Mouse (Mus musculus): ENCODE data around the gene Slc16a1.

DNA sequence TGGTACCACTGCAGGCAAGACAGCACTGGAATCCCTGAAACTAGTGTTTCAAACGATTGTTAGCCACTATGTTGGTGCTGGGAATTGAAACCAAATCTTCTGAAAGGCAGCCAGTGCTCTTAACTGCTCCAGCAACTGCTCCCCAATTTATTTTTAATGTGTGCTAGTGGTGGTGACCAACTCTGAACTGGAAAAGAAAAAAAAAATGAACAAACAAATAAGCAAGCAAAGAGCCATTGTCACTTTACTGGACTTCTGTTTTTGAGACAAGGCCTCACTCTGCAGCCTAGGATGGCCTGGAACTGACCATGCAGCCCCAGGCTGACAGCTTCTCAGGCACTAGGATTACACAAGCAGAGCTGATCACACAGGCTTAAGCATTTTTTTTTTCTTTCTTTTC, 16.6 kb upstream of the Slc16a1 start:
- TF ChIP-seq EP300 (optimal IDR thresholded peaks at IDR 0.05): no peak
- TF ChIP-seq CTCF (IDR thresholded peaks at IDR 0.05; ENCODE audit: low read depth): no peak
